Mouse (Mus musculus) liver, postnatal 0 days (tissue): ENCODE results near the gene Cadm2. TPM values are rescaled to one million over a fixed set of nuclear protein-coding genes. Genes with fewer than 3 reads are reported as not detected.

Source experiments
- ATAC-seq: fragments of 200-750 bp; cut with Nextera tagmentation; 2 replicates; pipeline ENCODE4 v1.8.0; 2017; ENCODE audit warnings: mild to moderate bottlenecking, moderate library complexity
- DNase-seq: peaks from one replicate; pipeline ENCODE4 v3.0.0-alpha.2; 2016
- H3K27ac ChIP-seq: fragments of 300-500 bp; sonication (generic); 2 replicates; pipeline ENCODE4 v1.5.1; 2014; ENCODE audit warnings: antibody characterized with exemption, moderate library complexity, mild to moderate bottlenecking, low read depth
- H3K27me3 ChIP-seq: fragments of 300-500 bp; sonication (generic); 2 replicates; pipeline ENCODE4 v1.6.1; 2014; ENCODE audit warnings: low read length, control low read depth, mixed read lengths; ENCODE audit not compliant: insufficient read depth
- H3K36me3 ChIP-seq: fragments of 300-500 bp; sonication (generic); replicated peaks from 2 replicates; pipeline ENCODE4 v1.6.1; 2014; ENCODE audit warnings: mild to moderate bottlenecking, control low read depth, low read length, moderate library complexity, mixed read lengths; ENCODE audit not compliant: insufficient read depth
- H3K4me1 ChIP-seq: fragments of 300-500 bp; sonication (generic); 2 replicates; pipeline ENCODE4 v1.6.1; 2014; ENCODE audit warnings: antibody characterized with exemption, mild to moderate bottlenecking, control low read depth; ENCODE audit not compliant: insufficient read depth
- H3K4me2 ChIP-seq: fragments of 300-500 bp; sonication (generic); 2 replicates; pipeline ENCODE4 v1.6.1; 2014; ENCODE audit warnings: low read depth, mild to moderate bottlenecking, low read length, moderate library complexity, mixed read lengths
- H3K4me3 ChIP-seq: fragments of 300-500 bp; sonication (generic); 2 replicates; pipeline ENCODE4 v1.5.1; 2014; ENCODE audit warnings: low read depth, low read length
- H3K9ac ChIP-seq: fragments of 300-500 bp; sonication (generic); replicated peaks from 2 replicates; pipeline ENCODE4 v1.6.1; 2014; ENCODE audit warnings: mild to moderate bottlenecking, moderate library complexity
- H3K9me3 ChIP-seq: fragments of 300-500 bp; sonication (generic); 2 replicates; pipeline ENCODE4 v1.6.1; 2016; ENCODE audit warnings: mild to moderate bottlenecking, control low read depth, low read length, mixed read lengths
- CTCF ChIP-seq: sonication (generic); IDR thresholded peaks from 2 replicates; pipeline ENCODE4 v1.5.1; 2016; ENCODE audit warnings: antibody characterized with exemption, low read depth
- EP300 ChIP-seq: IDR thresholded peaks from 2 replicates; pipeline ENCODE4 v1.6.1; 2016; ENCODE audit warnings: antibody characterized with exemption, low read depth, mild to moderate bottlenecking
- WGBS: fragments of 180-500 bp; shearing (Covaris S2); extraction: QIAGEN DNeasy Blood & Tissue Kit; methylation state at CpG from one replicate; pipeline ENCODE4 v1.1.7; 2014; ENCODE audit not compliant: insufficient replicate concordance; 5-methylcytosine and 5-hydroxymethylcytosine counted together
- polyA plus RNA-seq: library from polyadenylated mRNA; unstranded; fragments of >200 nt; fragmentation: Nextera tagmentation; extraction: Ambion mirVana; gene quantifications from 2 replicates; pipeline ENCODE4 v1.2.1, GENCODE M21; 2015

Cadm2 gene
- polyA plus RNA-seq, 1 experiment from 2014 or later: not detected

- Histone ChIP-seq H3K36me3 (no peaks in the 10 kb centered on the region), H3K27ac (no peak overlapping the region), H3K27me3 (no peaks in the 10 kb centered on the region), H3K4me2 (no peak overlapping the region), H3K4me1 (no peaks in the 10 kb centered on the region), H3K4me3 (no peak overlapping the region), H3K9me3 (no peaks in the 10 kb centered on the region), H3K9ac (no peak overlapping the region)
- ATAC-seq (no peak), DNase-seq (no peak)
- TF ChIP-seq CTCF (no peak), EP300 (no peak)
- 68% methylated on average over 6 of the region's 6 CpGs for WGBS
These were observed 458.4 kb downstream of the Cadm2 start for GRCm38 (mm10) chr16:67162211-67162790.

- no peak overlapping the region for H3K4me3 ChIP-seq
- H3K9me3 ChIP-seq: no peaks in the 10 kb centered on the region
- H3K9ac ChIP-seq: no peak overlapping the region
- no peak overlapping the region for H3K4me2 ChIP-seq
- no peaks in the 10 kb centered on the region for H3K27me3 ChIP-seq
- no peak for DNase-seq
- H3K4me1 ChIP-seq: no peaks in the 10 kb centered on the region
- H3K36me3 ChIP-seq: no peaks in the 10 kb centered on the region
- whole genome bisulfite sequencing: 71% methylated on average over 4 of the region's 4 CpGs
- H3K27ac ChIP-seq: no peak overlapping the region
- TF ChIP-seq CTCF: no peak
- no peak for TF ChIP-seq EP300
- ATAC-seq: no peak
These were observed 495.9 kb downstream of the Cadm2 start for GRCm38 (mm10) chr16:67124811-67125210.

- Histone ChIP-seq H3K36me3 (no peaks in the 10 kb centered on the region), H3K9ac (no peak overlapping the region), H3K27ac (no peak overlapping the region), H3K9me3 (no peaks in the 10 kb centered on the region), H3K27me3 (no peaks in the 10 kb centered on the region), H3K4me2 (no peak overlapping the region), H3K4me1 (no peaks in the 10 kb centered on the region), H3K4me3 (no peak overlapping the region)
- ATAC-seq (no peak), DNase-seq (no peak)
- 60% methylated on average over 5 of the region's 5 CpGs for WGBS
- TF ChIP-seq EP300: no peak
- TF ChIP-seq CTCF: no peak
These were observed 498.2 kb downstream of the Cadm2 start for GRCm38 (mm10) chr16:67122532-67122931.

GRCm38 (mm10) chr16:67121781-67122180 lies 498.9 kb downstream of the Cadm2 start:
- Histone ChIP-seq H3K4me2 (no peak overlapping the region), H3K4me3 (no peak overlapping the region), H3K27ac (no peak overlapping the region), H3K27me3 (no peaks in the 10 kb centered on the region), H3K36me3 (no peaks in the 10 kb centered on the region), H3K4me1 (no peaks in the 10 kb centered on the region), H3K9ac (no peak overlapping the region), H3K9me3 (no peaks in the 10 kb centered on the region)
- ATAC-seq (no peak), DNase-seq (no peak)
- TF ChIP-seq EP300: no peak
- no peak for TF ChIP-seq CTCF
- WGBS: 77% methylated on average over 3 of the region's 3 CpGs

- ATAC-seq: no peak
- WGBS: 52% methylated on average over 8 of the region's 8 CpGs
These were observed 514.1 kb downstream of the Cadm2 start for GRCm38 (mm10) chr16:67106478-67107061.

GRCm38 (mm10) chr16:67096706-67097105 lies 524.0 kb downstream of the Cadm2 start:
- no peak overlapping the region for H3K27ac ChIP-seq
- no peaks in the 10 kb centered on the region; the same call in 1 of the 2 replicates for H3K9me3 ChIP-seq
- WGBS: 67% methylated on average over 6 of the region's 6 CpGs
- no peak overlapping the region for H3K4me2 ChIP-seq
- H3K4me1 ChIP-seq: no peaks in the 10 kb centered on the region
- ATAC-seq (no peak), DNase-seq (no peak)
- H3K4me3 ChIP-seq: no peak overlapping the region
- no peaks in the 10 kb centered on the region for H3K27me3 ChIP-seq
- H3K36me3 ChIP-seq: no peaks in the 10 kb centered on the region
- H3K9ac ChIP-seq: no peak overlapping the region
- TF ChIP-seq CTCF (no peak), EP300 (no peak)

More at GRCm38 (mm10) chr16:67106478-67107061, 514.1 kb downstream of the Cadm2 start:
- no peaks in the 10 kb centered on the region for H3K4me1 ChIP-seq
- H3K36me3 ChIP-seq: no peaks in the 10 kb centered on the region
- H3K9ac ChIP-seq: no peak overlapping the region
- H3K27ac ChIP-seq: no peak overlapping the region
- no peaks in the 10 kb centered on the region for H3K9me3 ChIP-seq
- H3K4me2 ChIP-seq: no peak overlapping the region
- DNase-seq: no peak
- H3K4me3 ChIP-seq: no peak overlapping the region
- TF ChIP-seq CTCF (no peak), EP300 (no peak)
- H3K27me3 ChIP-seq: no peaks in the 10 kb centered on the region
